Mouse (Mus musculus): ENCODE measurements around the gene Vamp4. TPM values are rescaled to one million over a fixed set of nuclear protein-coding genes. Genes with fewer than 3 reads are reported as not detected.

The Vamp4 gene
- 10 to 100 TPM; 40.8 to 42.1 TPM for total RNA-seq (2021)
- long read RNA-seq, experiment 1, transcript Vamp4-204 (8 exons, 1,461 nt), result major isoform, 14 of 29 reads
- long read RNA-seq, experiment 1, transcript Vamp4-203 (8 exons, 2,752 nt), result minor isoform, 8 of 29 reads
- long read RNA-seq, experiment 1, partial matches to known transcripts, result 1 of 29 reads
- long read RNA-seq, experiment 1, other reads (novel, unspliced or antisense), result 5 of 29 reads
- long read RNA-seq, experiment 2, transcript Vamp4-203 (8 exons, 2,752 nt), result minor isoform, 21 of 64 reads
- long read RNA-seq, experiment 2, transcript Vamp4-204 (8 exons, 1,461 nt), result major isoform, 22 of 64 reads
- long read RNA-seq, experiment 2, partial matches to known transcripts, result 14 of 64 reads
- long read RNA-seq, experiment 2, other reads (novel, unspliced or antisense), result 7 of 64 reads

DNA sequence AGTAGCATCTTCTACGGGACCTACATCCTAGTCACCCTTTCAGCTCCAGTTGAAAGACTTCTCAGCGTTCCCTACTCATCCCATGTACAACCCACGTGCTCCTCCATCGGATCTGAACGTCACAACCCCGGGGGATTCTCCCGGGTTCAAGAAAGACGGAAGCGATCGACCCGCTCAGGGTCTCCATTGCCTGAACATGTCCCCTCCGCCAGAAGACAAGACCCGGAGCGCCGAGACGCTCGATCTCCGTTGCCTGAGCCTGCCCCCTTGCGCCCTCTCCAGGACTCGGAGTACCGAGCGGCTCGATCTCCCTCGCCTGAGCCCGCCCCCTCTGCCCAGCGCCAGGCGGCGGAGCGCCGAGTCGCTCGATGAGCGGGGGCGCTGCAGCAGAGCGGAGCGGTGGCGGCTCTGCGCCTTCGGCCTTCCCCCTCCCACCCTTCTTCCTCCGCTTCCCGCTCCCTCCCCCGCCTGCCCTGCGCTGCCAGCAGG, at the start of gene Vamp4:
Gene Vamp4 (plus strand): TSS at position 256 of the 489 bp plus-strand sequence.
- peak; percentile 81 to 89 for DNase-seq (ENCODE audit: low spot score in 2 of 2)

GRCm38 (mm10) chr1:162529651-162530050, 40.7 kb upstream of the Vamp4 start:
- no peak for DNase-seq (ENCODE audit: low spot score in 2 of 2)

DNA sequence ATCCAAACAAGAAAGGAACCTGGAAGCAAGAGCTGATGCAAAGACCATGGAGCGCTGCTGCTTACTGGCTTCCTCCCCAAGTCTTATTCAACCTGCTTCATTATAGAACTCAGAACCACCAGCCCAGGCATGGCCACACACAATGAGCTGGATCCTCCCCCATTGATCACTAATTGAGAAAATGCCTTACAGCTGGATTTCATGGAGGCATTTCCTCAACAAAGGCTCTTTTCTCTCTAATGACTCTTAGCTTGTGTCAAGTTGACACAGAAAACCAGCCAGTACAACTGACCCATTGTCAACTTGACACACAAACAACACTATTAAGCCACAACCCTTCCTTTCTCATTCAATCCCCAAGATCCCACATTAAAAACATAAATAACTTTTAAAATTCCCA, 39.6 kb upstream of the Vamp4 start:
- DNase-seq (ENCODE audit: low spot score in 2 of 2), result no peak

- DNase-seq (ENCODE audit: low spot score in 2 of 2), result no peak
These were observed 38.7 kb upstream of the Vamp4 start for GRCm38 (mm10) chr1:162531584-162531983.

DNA sequence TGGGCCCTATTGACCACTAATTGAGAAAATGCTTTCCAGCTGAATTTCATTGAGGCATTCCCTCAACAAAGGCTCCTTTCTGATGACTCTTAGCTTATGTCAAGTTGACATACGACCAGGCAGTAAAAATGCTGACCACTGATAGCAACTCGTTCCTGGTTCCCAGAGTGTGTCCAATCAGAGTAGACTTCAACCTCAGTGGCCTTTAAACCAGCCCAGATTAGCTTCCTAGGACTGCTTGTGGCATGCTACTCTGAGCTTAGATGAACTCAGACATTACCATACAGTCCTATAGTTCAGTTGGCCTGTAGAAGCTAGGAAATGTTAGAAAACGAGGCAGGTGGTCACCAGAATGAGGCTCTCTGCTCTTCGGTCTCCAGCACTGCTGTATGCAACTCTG, 38.0 kb upstream of the Vamp4 start:
- DNase-seq (ENCODE audit: low spot score in 2 of 2), result no peak

DNA sequence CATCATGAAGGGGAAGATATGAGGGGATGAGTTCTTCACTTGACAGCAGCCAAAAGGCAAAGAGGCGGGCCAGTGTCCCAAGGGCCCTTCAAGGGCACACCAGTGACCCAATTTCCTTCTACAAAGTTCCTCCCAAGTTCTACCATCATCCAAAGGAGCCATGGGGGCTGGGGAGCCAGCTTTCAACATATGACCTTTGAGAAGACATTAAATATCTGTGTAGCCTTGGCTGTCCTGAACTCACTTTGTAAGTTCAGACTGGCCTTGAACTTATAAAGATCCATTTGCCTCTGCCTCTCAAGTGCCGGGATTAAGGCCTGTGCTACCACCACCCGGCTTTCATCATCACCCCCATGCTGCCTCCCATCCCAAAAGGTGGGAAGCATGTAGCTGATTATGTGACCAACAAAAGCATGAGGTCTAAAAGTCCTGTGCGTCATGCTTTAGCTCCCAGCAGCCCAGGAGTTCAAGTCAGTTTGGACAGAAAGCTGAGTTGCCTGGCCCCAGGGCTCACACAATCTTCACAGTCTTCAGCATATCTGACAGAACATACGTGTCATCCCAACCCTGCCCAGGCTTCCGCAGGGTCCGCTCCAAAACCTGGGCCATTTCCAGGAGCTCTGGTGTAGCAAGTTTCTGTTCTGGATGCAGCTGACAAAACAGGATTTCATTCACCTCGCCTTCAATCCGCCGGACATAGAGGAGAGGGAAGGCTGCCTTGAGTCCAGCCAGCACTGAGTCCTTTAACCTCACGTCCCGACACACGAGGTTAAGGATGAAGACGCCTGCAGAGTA, 36.4 kb upstream of the Vamp4 start:
- no peak for DNase-seq (ENCODE audit: low spot score in 2 of 2)

DNA sequence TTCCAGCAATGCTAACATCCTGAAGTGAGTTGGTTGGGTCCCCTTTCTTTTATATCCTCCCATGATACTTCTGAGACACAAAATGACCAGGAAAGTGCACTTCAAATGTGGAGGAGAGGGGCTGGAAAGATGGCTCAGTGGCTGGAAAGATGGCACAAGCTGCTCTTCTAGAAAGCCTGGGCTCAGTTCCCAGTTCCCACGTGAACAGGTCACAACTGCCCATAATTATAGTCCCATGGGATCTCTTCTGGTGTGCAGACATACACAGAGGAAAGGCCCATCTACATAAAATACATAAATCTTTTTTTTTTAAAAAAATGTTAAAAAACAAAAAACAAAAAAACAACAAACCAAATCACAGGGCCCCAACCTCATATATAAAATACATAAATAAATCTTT, 27.1 kb upstream of the Vamp4 start:
- DNase-seq (ENCODE audit: low spot score in 2 of 2), result no peak

GRCm38 (mm10) chr1:162547607-162548006, 22.7 kb upstream of the Vamp4 start:
- no peak for DNase-seq (ENCODE audit: low spot score in 2 of 2)

DNA sequence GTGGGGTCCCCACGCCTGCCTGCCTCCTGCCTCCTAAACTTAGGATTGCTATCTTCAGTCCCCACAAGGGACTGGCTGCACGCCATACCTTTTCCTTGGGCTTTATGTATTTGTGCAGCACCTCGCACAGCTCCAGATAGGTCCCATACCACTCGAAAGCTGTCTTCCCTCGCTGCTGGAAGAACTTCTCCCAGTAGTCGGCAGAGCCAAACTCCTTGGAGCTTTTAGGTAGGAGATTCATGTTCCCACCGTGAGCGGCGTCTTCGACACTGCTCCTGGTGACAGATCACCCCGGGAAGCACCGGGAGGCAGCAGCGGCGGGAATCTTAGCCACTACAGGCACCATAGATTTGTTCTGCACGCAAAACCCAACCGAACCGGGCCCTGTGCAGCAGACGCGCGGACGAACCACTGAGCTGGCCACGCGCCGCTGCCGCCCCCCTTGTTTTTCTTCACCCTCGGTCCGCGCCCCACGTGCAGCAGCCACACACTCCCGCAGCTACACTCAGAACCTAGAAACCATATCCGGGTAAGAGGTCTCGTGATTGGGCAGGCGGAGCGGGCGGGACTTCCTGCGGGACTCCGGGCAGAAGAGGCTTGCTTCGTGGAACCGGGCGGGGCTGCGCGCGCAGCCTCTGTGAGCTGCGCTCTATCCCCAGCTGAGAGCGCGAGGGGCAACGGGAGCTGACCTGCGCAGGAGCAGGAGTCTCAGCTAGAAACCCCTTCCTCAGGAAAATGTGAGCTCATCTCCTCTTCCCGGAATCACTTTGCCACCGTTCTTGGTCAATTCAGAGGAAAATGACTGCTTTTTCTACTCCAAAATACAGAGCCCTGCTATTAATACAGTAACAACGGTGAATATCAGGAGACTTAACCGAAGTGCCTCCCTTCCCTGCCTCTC, 22.0 kb upstream of the Vamp4 start, which contains the start of gene Mettl13:
Gene Mettl13 (minus strand): TSS at position 536 of the 901 bp plus-strand sequence.
- peak; percentile 67 to 73 for DNase-seq (ENCODE audit: low spot score in 2 of 2)

GRCm38 (mm10) chr1:162548917-162549613, 21.2 kb upstream of the Vamp4 start:
- no peak for DNase-seq (ENCODE audit: low spot score in 2 of 2)

DNA sequence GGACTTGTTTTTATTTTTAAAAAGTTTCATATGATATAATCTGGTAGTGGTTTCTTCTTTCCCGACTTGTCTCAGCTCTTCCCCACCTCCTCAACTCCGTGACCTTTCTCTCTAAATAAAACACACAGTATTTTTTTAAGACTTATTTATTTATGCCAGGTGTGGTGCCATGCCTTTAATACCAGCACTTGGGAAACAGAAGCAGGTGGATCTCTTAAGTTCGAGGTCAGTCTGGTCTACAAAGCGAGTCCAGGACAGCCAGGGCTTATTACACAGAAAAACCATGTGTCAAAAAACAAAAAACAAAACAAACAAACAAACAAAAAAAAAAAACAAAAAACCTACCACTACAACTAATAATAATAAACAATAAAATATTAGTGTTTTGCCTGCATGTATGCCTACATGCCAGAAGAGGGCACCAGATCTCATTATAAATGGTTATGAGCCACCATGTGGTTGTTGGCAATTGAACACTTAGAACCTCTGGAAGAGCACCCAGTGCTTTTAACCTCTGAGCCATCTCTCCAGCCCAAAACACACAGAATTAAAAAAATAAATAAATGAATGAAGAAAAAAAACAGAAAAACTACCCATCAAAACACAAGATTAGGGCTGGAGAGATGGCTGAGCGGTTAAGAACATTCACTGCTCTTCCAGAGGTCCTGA, 20.6 kb upstream of the Vamp4 start:
- no peak for DNase-seq (ENCODE audit: low spot score in 2 of 2)

DNA sequence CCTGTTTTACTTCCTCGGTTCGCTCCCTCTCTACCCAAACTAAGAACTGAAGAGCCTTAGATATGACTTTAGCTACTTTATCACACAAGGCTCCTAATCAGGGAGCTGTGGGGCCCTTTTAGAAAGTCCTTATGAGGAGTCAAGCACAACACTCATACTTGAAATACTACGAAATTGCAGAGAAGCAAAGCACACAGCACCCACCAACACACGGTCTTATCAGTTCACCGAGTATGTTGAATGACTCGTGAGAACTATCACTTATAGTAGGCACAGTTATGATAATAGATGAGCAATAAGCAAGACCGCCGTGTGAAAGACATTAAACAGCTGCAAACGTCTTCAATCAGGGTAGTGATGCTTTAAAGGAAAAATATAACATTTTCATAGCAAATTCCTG, 17.4 kb upstream of the Vamp4 start:
- no peak for DNase-seq (ENCODE audit: low spot score in 2 of 2)

GRCm38 (mm10) chr1:162554193-162554592, 16.1 kb upstream of the Vamp4 start:
- DNase-seq (ENCODE audit: low spot score in 2 of 2), result no peak

- DNase-seq (ENCODE audit: low spot score in 2 of 2), result no peak
These were observed 7.1 kb upstream of the Vamp4 start for GRCm38 (mm10) chr1:162563236-162563635.

- no peak for DNase-seq (ENCODE audit: low spot score in 2 of 2)
These were observed 5.3 kb upstream of the Vamp4 start for GRCm38 (mm10) chr1:162564992-162565391.

- DNase-seq (ENCODE audit: low spot score in 2 of 2), result no peak
These were observed 3.0 kb upstream of the Vamp4 start for GRCm38 (mm10) chr1:162567351-162567750.

- DNase-seq (ENCODE audit: low spot score in 2 of 2), result peak in 1 of 2 experiments; percentile 30
These were observed 751 bp downstream of the Vamp4 start for GRCm38 (mm10) chr1:162570931-162571601.

GRCm38 (mm10) chr1:162575098-162575497, 4.8 kb downstream of the Vamp4 start:
- DNase-seq (ENCODE audit: low spot score in 2 of 2), result no peak

GRCm38 (mm10) chr1:162582884-162583283, 12.6 kb downstream of the Vamp4 start:
- DNase-seq (ENCODE audit: low spot score in 2 of 2), result no peak

Measured in adrenal gland, postnatal 4 days (tissue).